Mouse (Mus musculus): ENCODE results near the gene Inpp1. TPM values are rescaled to one million over a fixed set of nuclear protein-coding genes. Genes with fewer than 3 reads are reported as not detected.

The Inpp1 gene
- total RNA-seq, 1 experiment from 2014 or later: 13.1 TPM

DNA sequence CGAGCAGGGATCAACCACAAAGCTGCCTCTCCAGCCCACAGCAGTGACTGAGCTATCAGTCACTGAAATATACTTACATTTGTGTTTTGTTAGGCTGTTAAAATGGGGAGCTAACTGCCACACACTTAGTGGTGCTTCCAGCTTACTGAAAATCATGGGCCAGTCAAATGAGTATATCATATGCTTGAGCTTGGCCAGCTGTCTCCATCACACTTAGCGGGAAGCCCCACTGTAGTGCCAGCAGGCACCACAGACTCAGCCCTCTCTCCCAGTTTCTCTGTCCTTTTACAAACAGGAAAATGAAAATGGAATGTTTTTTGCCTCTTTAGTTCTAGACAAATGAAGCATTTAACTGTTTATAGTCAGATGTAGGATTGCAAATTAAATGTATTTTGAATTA, 21.6 kb downstream of the Inpp1 start:
- no peak for ATAC-seq (replicated peaks; ENCODE audit: low read depth, poor library complexity, severe bottlenecking)

DNA sequence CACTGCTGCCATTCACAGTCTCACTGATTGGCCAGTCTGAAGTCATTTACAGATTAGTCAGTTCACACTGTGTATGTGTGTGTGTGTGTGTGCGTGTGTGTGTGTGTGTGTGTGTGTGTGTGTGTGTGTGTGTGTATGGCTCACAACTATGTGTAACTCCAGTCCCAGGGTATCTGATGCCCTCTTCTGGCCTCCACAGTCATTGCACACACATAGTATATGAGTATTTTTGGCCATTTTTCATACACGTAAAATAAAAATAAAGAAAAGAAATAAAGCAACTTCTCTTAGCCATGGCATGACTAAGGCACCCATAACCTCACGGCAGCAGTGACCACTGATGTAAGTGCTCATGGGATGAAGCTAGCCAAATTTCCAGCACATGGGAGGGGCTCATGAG, 23.8 kb downstream of the Inpp1 start:
- ATAC-seq (replicated peaks; ENCODE audit: low read depth, poor library complexity, severe bottlenecking): peak; percentile 36; the same call in 1 of the 2 replicates

DNA sequence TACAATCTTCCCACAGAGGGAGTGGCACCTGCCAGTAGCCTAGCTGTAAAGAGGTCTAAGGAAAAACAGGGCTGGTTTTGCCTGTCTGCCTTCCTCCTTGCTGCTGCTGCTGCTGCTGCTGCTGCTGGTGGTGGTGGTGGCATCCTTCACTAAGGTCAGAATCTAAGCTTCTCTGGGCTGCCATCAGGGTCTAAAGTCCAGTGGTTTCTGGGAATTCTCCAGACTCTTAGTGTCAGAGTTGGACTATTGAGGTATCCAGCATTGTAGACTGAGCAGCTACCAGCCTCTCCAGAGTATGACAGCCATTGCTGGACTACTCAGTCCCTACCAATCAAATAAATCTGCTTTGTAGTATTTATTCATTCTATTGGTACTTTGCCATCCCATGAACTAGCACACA, 24.8 kb downstream of the Inpp1 start:
- ATAC-seq (replicated peaks; ENCODE audit: low read depth, poor library complexity, severe bottlenecking): no peak

DNA sequence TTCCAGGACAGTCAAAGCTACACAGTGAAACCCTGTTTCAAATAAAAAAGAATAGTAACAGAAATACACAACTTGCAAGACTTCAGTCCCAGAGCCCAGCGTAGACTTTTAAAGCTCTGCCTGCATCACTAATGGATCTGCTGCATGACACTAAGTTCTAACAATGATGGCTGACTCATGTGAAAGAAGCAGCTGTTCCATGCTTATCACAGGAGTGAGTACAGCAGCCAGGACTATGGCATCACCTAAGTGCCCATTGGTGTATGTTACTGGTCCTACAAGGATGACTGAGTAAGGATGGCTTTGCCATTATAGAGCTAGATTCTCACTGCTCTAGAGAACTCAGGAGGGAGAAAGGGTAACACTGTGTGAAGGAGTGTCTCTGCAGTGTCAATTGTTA, 30.2 kb downstream of the Inpp1 start:
- ATAC-seq (replicated peaks; ENCODE audit: low read depth, poor library complexity, severe bottlenecking): no peak

DNA sequence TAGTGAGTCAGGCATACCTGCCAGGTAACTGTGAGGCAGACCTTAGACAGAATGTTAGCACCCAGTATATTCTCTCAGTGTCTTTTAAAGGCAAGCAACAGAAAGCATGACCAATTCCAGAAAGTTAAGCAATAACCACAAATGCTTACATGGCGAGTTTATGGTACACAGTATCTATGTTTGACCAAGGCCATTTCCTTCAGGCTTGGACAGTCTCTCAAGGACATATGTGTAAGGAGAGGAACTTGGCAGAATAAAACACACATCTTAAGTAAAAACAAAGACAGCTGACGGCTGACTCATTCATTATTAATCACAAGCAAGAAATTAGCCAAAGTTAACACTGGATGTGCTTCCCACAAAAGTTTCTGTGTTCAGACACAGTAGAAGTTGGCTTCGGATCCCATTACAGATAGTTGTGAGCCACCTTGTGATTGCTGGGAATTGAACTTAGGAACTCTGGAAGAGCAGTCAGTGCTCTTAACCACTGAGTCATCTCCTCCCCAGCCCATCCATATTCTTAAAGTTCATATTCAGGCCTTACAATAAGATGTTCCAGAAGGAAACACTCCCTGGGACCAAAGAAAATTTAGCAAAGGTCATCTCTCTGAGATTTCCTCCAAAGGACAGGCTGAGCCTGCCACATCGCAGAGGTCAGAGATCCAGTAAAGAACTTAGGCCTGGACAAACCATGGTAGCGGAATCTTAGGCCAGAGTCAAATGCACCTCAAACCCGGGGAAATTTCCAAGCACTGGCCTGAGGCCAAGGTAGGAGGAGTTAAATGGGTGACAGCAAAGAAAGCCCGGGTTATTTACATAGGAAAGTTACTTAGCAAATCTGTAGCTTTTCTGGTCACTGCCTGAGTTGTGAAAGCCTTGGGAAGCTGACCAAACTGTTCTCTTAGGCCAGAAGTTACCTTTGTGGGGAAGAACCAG, 52.0 kb downstream of the Inpp1 start:
- no peak for ATAC-seq (replicated peaks; ENCODE audit: low read depth, poor library complexity, severe bottlenecking)

DNA sequence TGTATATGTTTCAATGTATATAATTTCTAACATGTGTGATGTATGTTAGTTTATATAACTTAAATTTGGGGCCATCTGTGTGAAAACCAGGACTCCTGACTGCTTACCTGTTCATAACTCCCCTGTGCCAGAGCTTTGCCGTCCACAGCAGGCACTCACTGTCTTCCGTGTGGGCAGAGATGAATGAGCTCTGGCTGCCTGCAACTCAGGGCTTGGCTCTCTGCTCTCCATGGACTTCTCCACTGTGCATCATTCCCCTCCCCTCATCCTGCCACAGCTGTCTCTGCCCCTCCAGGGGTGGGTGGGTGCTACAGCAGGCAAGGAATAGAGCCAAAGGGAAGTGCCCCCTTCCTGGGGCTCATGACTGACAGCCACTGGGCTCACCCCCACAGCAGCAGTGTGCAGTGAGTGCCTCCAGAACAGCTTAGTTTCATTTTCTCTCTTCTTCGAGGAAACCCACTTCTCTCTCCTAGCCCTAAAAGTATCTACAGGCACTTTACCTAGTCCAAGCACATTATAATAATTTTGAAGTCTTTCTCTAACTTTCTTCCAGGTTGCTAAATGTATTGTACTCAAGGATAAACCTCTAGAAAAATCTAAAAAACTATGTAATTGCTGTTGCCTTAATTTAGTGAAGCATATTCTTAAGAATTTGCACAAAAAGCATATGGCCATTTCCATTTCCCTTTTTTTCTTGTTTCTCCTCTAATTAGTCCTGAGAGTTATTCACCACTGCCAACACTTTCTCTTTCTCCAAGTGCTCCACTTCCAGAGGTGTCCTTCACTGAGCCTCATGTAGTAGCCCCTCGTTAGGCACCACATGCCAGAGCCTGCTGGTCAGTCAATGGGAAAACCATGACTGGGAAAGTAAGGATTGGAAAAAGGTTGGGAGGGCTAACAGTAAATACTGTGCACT, 53.3 kb downstream of the Inpp1 start:
- ATAC-seq (replicated peaks; ENCODE audit: low read depth, poor library complexity, severe bottlenecking): peak; percentile 99

DNA sequence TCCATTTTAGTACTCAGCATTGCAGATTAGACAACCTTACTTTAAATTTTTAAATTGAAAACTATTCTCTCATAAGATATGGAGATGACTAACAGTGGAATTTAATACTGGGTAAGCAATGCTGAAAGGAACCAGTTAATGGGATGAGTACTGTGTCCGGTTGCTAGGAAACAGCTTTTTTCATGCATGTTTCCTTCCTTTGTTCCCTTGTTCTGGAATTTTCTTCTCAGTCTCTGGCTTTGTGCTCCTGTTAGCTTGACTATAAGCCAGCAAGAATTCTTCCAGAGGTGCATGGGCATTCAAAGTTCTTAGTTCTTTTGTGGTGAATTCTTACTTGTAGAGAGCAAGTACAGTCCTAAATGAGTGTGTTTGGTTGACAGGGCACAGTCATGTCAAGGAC, 59.3 kb downstream of the Inpp1 start:
- ATAC-seq (replicated peaks; ENCODE audit: low read depth, poor library complexity, severe bottlenecking): no peak

DNA sequence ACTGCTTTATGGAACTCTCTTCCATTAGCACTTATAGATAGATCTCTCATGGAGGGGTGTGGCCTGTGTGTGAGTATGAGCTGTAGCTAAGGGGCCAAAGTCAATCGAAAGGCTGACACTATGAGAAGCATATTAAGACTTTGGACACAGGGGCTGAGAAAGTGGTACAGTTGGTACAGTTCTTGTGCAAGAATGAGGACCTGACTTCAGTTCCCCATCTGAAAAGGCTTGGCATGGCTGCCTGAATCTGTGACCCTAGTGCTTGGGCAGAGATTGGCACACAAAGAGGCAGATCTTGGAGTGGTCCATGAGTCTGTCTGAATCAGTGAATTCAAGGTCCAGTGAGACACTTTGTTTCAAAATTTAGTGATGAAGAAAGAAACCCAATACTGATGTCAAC, 63.2 kb downstream of the Inpp1 start:
- peak; percentile 10 for ATAC-seq (replicated peaks; ENCODE audit: low read depth, poor library complexity, severe bottlenecking)

DNA sequence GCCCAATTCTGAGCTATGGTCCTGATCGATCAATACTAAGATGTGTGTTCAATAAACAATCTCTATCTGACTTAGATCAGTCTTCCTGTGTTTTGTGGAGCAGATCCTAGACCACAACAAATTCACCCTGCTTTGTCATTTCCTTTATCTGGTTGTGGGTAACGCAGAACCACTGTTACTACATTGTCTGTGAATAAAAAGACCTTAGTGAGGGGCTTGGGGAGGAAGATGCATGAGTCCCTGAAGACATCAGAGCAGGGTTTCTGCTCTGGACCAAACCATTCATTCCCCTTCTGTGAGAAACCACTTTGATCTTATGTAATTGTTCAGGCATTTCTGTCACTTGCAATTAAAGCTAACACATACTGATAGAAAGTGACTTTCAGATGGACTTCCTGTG, 63.7 kb downstream of the Inpp1 start:
- ATAC-seq (replicated peaks; ENCODE audit: low read depth, poor library complexity, severe bottlenecking): peak; percentile 62

DNA sequence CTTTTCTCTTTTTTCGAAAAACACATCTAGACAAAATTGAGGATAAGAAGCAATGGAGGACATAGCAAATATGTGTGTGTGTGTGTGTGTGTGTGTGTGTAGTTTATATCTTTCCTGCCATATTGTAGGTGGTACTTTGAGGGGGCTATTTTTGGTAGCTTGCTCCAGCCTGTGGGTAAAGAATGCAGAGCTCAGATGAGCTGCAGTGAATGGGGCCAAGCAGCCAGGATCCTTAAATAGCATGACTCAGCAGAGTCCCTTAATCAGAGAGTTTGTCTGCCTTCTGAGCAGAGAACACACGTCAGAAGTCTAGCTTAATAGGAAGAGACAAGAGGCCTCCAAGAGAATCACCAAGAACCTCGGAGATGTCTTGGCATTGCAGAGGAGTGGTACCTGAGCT, 64.8 kb downstream of the Inpp1 start:
- ATAC-seq (replicated peaks; ENCODE audit: low read depth, poor library complexity, severe bottlenecking): peak; percentile 84

DNA sequence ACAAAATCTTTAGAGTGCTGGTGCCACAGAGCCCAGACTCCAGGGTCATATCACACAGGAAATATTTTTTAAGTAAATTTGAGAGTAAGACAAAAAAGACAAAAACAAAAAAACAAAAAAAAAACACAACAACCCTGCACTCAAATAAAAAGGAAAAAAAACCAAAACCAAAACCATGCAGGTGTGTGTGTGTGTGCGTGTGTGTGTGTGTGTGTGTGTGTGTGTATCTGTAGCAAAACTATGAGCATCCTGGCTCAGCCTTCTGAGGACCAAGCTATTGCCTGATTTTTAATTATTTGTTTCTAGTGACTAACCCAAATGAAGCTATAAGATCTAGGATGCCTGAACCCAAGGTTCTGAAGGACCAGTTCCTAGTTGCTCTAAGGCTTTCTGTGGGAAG, 65.9 kb downstream of the Inpp1 start:
- ATAC-seq (replicated peaks; ENCODE audit: low read depth, poor library complexity, severe bottlenecking): no peak

DNA sequence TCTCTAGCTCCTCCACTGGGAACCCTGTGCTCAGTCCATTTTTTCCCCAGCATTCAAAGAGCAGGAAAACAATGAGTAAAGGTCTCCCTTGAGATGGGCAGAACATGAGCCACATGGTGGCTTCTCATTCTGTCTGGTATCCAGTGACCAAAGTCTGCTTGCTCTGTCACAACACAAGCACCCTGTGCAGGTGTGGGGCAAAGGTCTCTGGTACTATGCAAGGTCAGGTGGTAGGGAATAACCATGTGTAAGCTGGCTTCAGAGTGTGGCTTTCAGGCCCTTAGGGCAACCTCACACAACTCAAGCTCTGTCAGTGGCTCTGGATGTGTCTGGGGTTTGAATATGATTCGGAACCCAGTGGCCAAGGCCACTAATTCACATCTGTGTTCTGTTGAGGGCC, 67.5 kb downstream of the Inpp1 start:
- no peak for ATAC-seq (replicated peaks; ENCODE audit: low read depth, poor library complexity, severe bottlenecking)

DNA sequence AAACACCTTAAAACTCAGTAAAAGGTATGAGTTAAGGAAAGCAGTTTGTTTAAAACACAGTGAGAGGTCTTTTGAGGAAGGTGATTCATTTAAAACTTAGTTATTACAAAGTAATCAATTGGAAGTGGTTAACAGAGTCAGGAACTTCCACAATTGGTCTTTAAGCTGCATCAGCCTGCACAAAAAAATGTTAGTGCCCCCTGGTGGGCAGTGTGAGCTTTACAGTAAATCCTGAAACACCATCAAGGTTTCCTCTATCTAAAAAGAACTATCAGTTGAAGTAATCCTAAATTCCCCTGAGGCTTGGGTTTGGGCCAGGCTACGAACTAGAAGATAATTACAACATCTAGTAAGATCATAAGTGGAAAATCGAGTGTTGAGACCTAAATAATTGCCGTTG, 69.2 kb downstream of the Inpp1 start:
- peak; percentile 70 for ATAC-seq (replicated peaks; ENCODE audit: low read depth, poor library complexity, severe bottlenecking)

DNA sequence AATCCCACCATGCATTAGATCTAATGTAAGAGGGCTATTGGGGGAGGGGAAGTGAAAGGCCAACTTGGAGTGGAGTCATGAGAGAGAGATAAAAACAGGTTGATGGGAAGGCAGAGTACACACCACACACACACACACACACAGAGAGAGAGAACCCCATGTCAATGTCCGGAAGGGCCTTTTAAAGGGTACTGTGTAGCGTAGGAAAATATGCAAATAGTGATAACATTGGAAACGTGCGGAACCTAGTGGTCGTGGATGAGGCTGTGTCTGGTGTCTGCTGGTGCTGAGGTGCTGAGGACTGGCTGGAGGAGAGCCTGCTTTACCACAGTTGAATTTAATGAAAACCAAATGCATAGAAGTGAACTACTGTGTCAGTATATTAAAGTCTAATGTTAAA, 74.9 kb downstream of the Inpp1 start:
- no peak for ATAC-seq (replicated peaks; ENCODE audit: low read depth, poor library complexity, severe bottlenecking)

Other genes starting within 250 kb of the Inpp1 start
- gene Nemp2, start 187.0 kb downstream of the Inpp1 start, total RNA-seq (2017): 13.7 and 14.2 TPM in 2 replicates
- 6.8 and 14.7 TPM in 2 replicates for gene Mfsd6, start 90.2 kb downstream of the Inpp1 start, total RNA-seq (2017)
- gene Hibch, start 27.2 kb upstream of the Inpp1 start, total RNA-seq (2017): 59.3 and 77.8 TPM in 2 replicates
- 0.27 TPM in 1 of 2 replicates, not detected in the other for gene 1700019D03Rik, start 202.5 kb upstream of the Inpp1 start, total RNA-seq (2017)
- gene Mstn, start 244.0 kb upstream of the Inpp1 start, total RNA-seq (2017): not detected in 2 replicates

All from common myeloid progenitor, adult 5-6 weeks (primary cell).